Mouse (Mus musculus) kidney, adult 10 weeks (tissue): ENCODE data around the gene Olfr172. TPM values are rescaled to one million over a fixed set of nuclear protein-coding genes. Genes with fewer than 3 reads are reported as not detected.

Source experiments
- polyA plus RNA-seq: library from polyadenylated mRNA; stranded (reverse); fragments of 350-450 nt; fragmentation: Illumina TruSeq; extraction: RNeasy Lipid Tissue Mini Kit (QIAGEN cat#74804); gene quantifications from one replicate; pipeline ENCODE4 v1.2.3, GENCODE M21; 2014; ENCODE audit warnings: low read depth, low replicate concordance

Gene Olfr172
- polyA plus RNA-seq = not detected

GRCm38 (mm10) chr16:58763076-58763475 is at the start of gene Olfr172:
Gene Olfr172, minus strand, starts transcription at chr16:58763176.

GRCm38 (mm10) chr16:58800168-58800567 is 37.2 kb upstream of the Olfr172 start, which contains the start of gene Olfr173:
Gene Olfr173, minus strand, starts transcription at chr16:58800268.

GRCm38 (mm10) chr16:58727477-58728131 is 35.4 kb downstream of the Olfr172 start, which contains the start of gene Cldnd1:
Gene Cldnd1, plus strand, starts transcription at chr16:58727910.

GRCm38 (mm10) chr16:58718666-58719120 is 44.3 kb downstream of the Olfr172 start, which contains the start of gene Gpr15:
Gene Gpr15, minus strand, starts transcription at chr16:58719070.

Other genes starting within 250 kb of the Olfr172 start
- gene St3gal6, start 238.9 kb downstream of the Olfr172 start, polyA plus RNA-seq = 126 TPM
- not detected for gene Gm813, start 146.2 kb downstream of the Olfr172 start, polyA plus RNA-seq
- not detected for gene E330017A01Rik, start 124.4 kb downstream of the Olfr172 start, polyA plus RNA-seq
- gene Cpox, start 92.9 kb downstream of the Olfr172 start, polyA plus RNA-seq = 73.0 TPM
- not detected for gene Gpr15, start 44.1 kb downstream of the Olfr172 start, polyA plus RNA-seq
- gene Cldnd1, start 35.3 kb downstream of the Olfr172 start, polyA plus RNA-seq = 79.7 TPM
- gene Olfr173, start 37.1 kb upstream of the Olfr172 start, polyA plus RNA-seq = not detected
- not detected for gene Olfr175-ps1, start 63.6 kb upstream of the Olfr172 start, polyA plus RNA-seq
- gene Olfr177, start 111.6 kb upstream of the Olfr172 start, polyA plus RNA-seq = not detected
- not detected for gene Olfr178, start 128.9 kb upstream of the Olfr172 start, polyA plus RNA-seq
- not detected for gene Olfr181, start 165.6 kb upstream of the Olfr172 start, polyA plus RNA-seq
- not detected for gene Olfr180, start 166.2 kb upstream of the Olfr172 start, polyA plus RNA-seq
- gene Olfr183, start 232.2 kb upstream of the Olfr172 start, polyA plus RNA-seq = not detected